9 mouse cellular contexts compared by ENCODE assay signal in genomic region chr6:135026232-135026631, GRCm38 (mm10). TPM values are rescaled to one million over a fixed set of nuclear protein-coding genes. Genes with fewer than 3 reads are reported as not detected.
DNase-seq lines count a peak whose midpoint lies in the region; ATAC-seq and TF ChIP-seq lines count a peak whose summit lies in the region.
"Had no signal": no experiment of that assay in that cellular context is flagged by ENCODE, and none has a peak within 500 bp of the region (broad histone marks: within the 10 kb centered on the region; RNA-seq: fewer than 3 reads in every experiment).

No protein-coding gene starts in this region.

- peaks cover 32% of the 10 kb centered on the region for H3K36me3 ChIP-seq in thymus, adult 2 months (ENCODE audit: control insufficient read depth, insufficient read depth, low read length)
- peaks cover 39% of the 10 kb centered on the region for H3K36me3 ChIP-seq in forebrain, embryonic 15.5 days
- peaks cover 28% of the 10 kb centered on the region for H3K36me3 ChIP-seq in midbrain, postnatal 0 days (ENCODE audit: insufficient read depth, low read length)

- no peak overlapping the region for H3K9ac ChIP-seq in forebrain, embryonic 15.5 days (replicated peaks)
- H3K9ac ChIP-seq in midbrain, postnatal 0 days (replicated peaks; ENCODE audit: low read length, poor library complexity, severe bottlenecking) = no peak overlapping the region
- H3K9ac ChIP-seq: liver, embryonic 15.5 days had no signal

- peak; percentile 73 for ATAC-seq in forebrain, embryonic 15.5 days (replicated peaks)
- peak; percentile 50; the same call in 1 of the 2 replicates for ATAC-seq in midbrain, postnatal 0 days (ENCODE audit: low FRiP score)

- H3K4me1 ChIP-seq in thymus, adult 2 months (replicated peaks; ENCODE audit: control insufficient read depth, insufficient read depth, low read length) = no peaks in the 10 kb centered on the region
- H3K4me1 ChIP-seq in forebrain, embryonic 15.5 days = no peaks in the 10 kb centered on the region
- H3K4me1 ChIP-seq in midbrain, postnatal 0 days (ENCODE audit: insufficient read depth, low read length) = no peaks in the 10 kb centered on the region
- H3K4me1 ChIP-seq: liver, embryonic 15.5 days had no signal

- peak; percentile 24 to 27 for DNase-seq in cerebellum, postnatal 14 days
- DNase-seq in cerebellum, adult 11 months = no peak
- DNase-seq in thymus, adult 2 months = peak; percentile 26
- no peak for DNase-seq in thymus, adult 18-20 months
- peak; percentile 34 to 41 for DNase-seq in kidney, postnatal 36 days
- DNase-seq in midbrain, postnatal 0 days (ENCODE audit: low spot score) = peak; percentile 79
- no peak for DNase-seq in spleen, postnatal 14 days (ENCODE audit: low spot score in 2 of 2)

- H3K27me3 ChIP-seq in thymus, adult 2 months (ENCODE audit: control insufficient read depth, insufficient read depth, low read length) = no peaks in the 10 kb centered on the region
- H3K27me3 ChIP-seq in forebrain, embryonic 15.5 days = no peaks in the 10 kb centered on the region
- no peaks in the 10 kb centered on the region for H3K27me3 ChIP-seq in midbrain, postnatal 0 days (ENCODE audit: insufficient read depth, low read length)
- H3K27me3 ChIP-seq: liver, embryonic 15.5 days had no signal

- H3K4me2 ChIP-seq in forebrain, embryonic 15.5 days (replicated peaks) = no peak overlapping the region
- H3K4me2 ChIP-seq in midbrain, postnatal 0 days (ENCODE audit: low read depth, low read length, poor library complexity, severe bottlenecking) = no peak overlapping the region
- H3K4me2 ChIP-seq: liver, embryonic 15.5 days had no signal

- 2% methylated on average over 3 of the region's 3 CpGs for WGBS in thymus, adult 2 months
- 8% methylated on average over 3 of the region's 3 CpGs for WGBS in forebrain, embryonic 15.5 days
- WGBS in midbrain, postnatal 0 days = 16% methylated on average over 3 of the region's 3 CpGs

- no peaks in the 10 kb centered on the region for H3K9me3 ChIP-seq in forebrain, embryonic 15.5 days
- no peaks in the 10 kb centered on the region for H3K9me3 ChIP-seq in midbrain, postnatal 0 days (ENCODE audit: low read length)
- H3K9me3 ChIP-seq: liver, embryonic 15.5 days had no signal

- no peak for TF ChIP-seq POLR2A in thymus, adult 2 months (IDR thresholded peaks at IDR 0.05; ENCODE audit: control insufficient read depth, extremely low read depth, insufficient read depth, low read length, poor library complexity)

- no peak overlapping the region for H3K27ac ChIP-seq in thymus, adult 2 months (ENCODE audit: control insufficient read depth, insufficient read depth, low read length)
- H3K27ac ChIP-seq in forebrain, embryonic 15.5 days (replicated peaks) = no peak overlapping the region
- H3K27ac ChIP-seq in midbrain, postnatal 0 days (ENCODE audit: low read depth, low read length) = no peak overlapping the region
- H3K27ac ChIP-seq: liver, embryonic 15.5 days had no signal

- no peak overlapping the region for H3K4me3 ChIP-seq in thymus, adult 2 months (ENCODE audit: control insufficient read depth, insufficient read depth, low read length)
- no peak overlapping the region for H3K4me3 ChIP-seq in forebrain, embryonic 15.5 days
- no peak overlapping the region for H3K4me3 ChIP-seq in midbrain, postnatal 0 days (ENCODE audit: low read depth, low read length)
- H3K4me3 ChIP-seq: liver, embryonic 15.5 days had no signal

- no peak for TF ChIP-seq CTCF in thymus, adult 2 months (IDR thresholded peaks at IDR 0.05; ENCODE audit: borderline replicate concordance, control insufficient read depth, extremely low read depth, insufficient read depth, low read length, poor library complexity)
- TF ChIP-seq CTCF in midbrain, postnatal 0 days (IDR thresholded peaks at IDR 0.05) = peak; percentile 84

RNA-seq across cellular contexts. Expression of gene Ddx47, which starts 14.8 kb away (rescaled TPM):
- 83.8 and 96.2 TPM in 2 replicates for polyA plus RNA-seq in thymus, adult 2 months (2012; rRNA removed)
- polyA plus RNA-seq in forebrain, embryonic 15.5 days (2015; fragmentation: Nextera tagmentation; extraction: Ambion mirVana) = 89.0 and 91.8 TPM in 2 replicates
- 27.5 and 43.5 TPM in 2 replicates for total RNA-seq in midbrain, postnatal 0 days (2014; rRNA removed)
- 58.1 and 58.4 TPM in 2 replicates for polyA plus RNA-seq in midbrain, postnatal 0 days (2015; fragmentation: Nextera tagmentation; extraction: Ambion mirVana)

RNA-seq across cellular contexts. Expression of gene Gprc5a, which starts 39.2 kb away (rescaled TPM):
- 2.2 and 3.7 TPM in 2 replicates for polyA plus RNA-seq in thymus, adult 2 months (2012; rRNA removed)
- polyA plus RNA-seq in forebrain, embryonic 15.5 days (2015; fragmentation: Nextera tagmentation; extraction: Ambion mirVana) = 0.28 and 0.42 TPM in 2 replicates
- total RNA-seq in midbrain, postnatal 0 days (2014; rRNA removed) = not detected in 2 replicates
- polyA plus RNA-seq in midbrain, postnatal 0 days (2015; fragmentation: Nextera tagmentation; extraction: Ambion mirVana) = 0.21 and 0.49 TPM in 2 replicates

RNA-seq across cellular contexts. Expression of gene Apold1, which starts 44.7 kb away (rescaled TPM):
- polyA plus RNA-seq in thymus, adult 2 months (2012; rRNA removed) = 1.1 and 1.6 TPM in 2 replicates
- 3.5 and 3.8 TPM in 2 replicates for polyA plus RNA-seq in forebrain, embryonic 15.5 days (2015; fragmentation: Nextera tagmentation; extraction: Ambion mirVana)
- total RNA-seq in midbrain, postnatal 0 days (2014; rRNA removed) = 5.8 and 6.1 TPM in 2 replicates
- polyA plus RNA-seq in midbrain, postnatal 0 days (2015; fragmentation: Nextera tagmentation; extraction: Ambion mirVana) = 4.3 and 5.1 TPM in 2 replicates

Comparison
In these comparisons a context has a peak if more than half of its experiments do, and no peak if none do; other contexts are left out.
1. DNase-seq: peak in cerebellum, postnatal 14 days (2 of 2), thymus, adult 2 months (single experiment), kidney, postnatal 36 days (2 of 2) and midbrain, postnatal 0 days (single experiment); none in cerebellum, adult 11 months (single experiment), thymus, adult 18-20 months (0 of 2) and spleen, postnatal 14 days (0 of 2).